Mouse (Mus musculus): ENCODE measurements at regions not wholly inside any gene's neighbourhood (a gene's known extent, or its start where the extent isn't known, plus 50 kb on each side); places are given as distances from the start of the nearest gene placed in this dataset.

DNA sequence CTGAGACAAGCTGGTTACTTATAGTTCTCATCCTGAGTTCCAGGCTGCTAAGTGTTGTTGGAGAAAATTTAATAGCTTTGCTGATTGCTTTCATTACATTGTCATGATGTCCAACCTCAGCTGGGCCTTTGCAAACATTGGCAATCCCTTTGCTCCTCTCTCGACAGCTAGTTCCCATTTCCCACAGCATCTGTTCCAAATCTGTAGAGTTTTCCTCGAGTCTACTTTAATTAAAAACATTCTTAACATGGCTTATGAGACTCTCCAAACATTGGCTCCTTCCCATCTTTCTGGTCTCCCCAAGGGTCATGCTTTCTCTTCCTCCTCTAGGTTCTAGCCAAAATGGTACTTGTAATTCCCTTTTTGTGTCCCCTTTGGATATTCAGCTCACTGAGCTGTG lies 672.6 kb upstream of the Gm8797 start:
- DNase-seq (ENCODE audit: low spot score in 2 of 2): no peak
- intact Hi-C loops (cut with DNase I): no loop called here

DNA sequence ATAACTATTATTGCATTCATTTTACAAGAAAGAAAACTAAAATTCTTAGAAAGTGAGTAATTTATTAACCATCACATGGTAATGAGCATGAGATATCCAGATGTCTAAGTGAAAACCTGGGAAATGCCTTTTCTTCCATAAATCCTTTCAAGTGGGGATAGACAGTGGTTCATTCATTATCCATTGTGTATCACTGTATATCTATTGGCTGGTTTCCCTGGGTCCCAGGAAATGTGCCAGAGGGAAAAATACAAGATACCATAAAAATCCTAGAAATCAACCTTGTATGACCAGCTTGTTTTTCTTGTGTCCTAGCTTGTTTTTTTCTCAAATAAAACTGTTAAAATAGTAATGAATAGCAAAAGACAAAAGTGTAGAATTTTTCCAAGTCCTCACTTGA lies 663.9 kb upstream of the Gm8797 start:
- DNase-seq (ENCODE audit: low spot score in 2 of 2): no peak
- intact Hi-C loops (cut with DNase I): no loop called here

DNA sequence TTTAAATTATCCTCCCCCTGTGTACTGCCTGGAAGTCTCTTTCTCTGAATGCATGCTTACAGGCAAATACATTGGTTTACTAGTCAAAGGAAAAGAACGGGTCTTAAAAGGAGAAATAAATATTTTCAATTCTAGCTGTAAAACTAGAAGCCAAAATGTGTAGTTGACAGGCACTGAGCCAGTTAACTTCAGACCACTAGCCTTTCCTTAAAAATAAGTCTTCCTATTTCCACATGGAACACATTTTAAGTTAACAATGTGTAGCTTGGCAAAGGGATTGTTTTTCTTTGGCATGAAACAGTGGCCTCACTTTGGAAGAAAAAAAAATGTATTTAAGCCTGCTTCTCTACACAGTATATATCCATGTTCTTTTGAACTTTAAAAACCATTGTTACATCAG lies 661.7 kb upstream of the Gm8797 start:
- intact Hi-C loops (cut with DNase I): no loop called here
- no peak for DNase-seq (ENCODE audit: low spot score in 2 of 2)

DNA sequence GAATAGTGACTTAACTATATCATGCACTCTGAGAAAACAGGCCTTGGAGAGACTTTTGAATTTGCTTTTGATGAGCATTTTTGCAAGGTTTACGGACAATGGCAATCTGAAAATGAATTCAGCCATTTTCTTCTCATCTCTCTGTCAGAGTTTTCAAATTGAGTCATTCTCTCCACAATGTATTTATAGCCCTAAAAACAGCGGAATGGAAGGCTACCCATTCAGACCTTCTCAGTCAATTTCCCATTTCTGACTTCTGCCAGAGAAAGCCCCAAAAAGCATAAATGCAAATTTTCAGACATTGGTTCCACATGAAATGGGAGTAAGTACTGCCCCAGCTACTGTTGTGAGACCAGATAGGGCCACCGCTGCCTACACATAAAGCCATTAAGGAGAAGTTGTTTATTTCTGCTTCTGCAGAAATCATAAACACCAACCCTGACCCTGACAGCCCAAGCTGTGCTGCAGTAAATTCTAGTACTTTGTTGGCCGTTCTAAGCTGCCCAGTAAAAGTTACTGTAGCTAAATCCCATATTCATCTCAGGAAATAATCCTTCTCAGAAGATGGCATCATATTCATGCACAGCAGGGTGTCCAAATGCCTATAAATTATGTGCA lies 661.1 kb upstream of the Gm8797 start:
- DNase-seq (ENCODE audit: low spot score in 2 of 2): no peak
- intact Hi-C loops (cut with DNase I): no loop called here

DNA sequence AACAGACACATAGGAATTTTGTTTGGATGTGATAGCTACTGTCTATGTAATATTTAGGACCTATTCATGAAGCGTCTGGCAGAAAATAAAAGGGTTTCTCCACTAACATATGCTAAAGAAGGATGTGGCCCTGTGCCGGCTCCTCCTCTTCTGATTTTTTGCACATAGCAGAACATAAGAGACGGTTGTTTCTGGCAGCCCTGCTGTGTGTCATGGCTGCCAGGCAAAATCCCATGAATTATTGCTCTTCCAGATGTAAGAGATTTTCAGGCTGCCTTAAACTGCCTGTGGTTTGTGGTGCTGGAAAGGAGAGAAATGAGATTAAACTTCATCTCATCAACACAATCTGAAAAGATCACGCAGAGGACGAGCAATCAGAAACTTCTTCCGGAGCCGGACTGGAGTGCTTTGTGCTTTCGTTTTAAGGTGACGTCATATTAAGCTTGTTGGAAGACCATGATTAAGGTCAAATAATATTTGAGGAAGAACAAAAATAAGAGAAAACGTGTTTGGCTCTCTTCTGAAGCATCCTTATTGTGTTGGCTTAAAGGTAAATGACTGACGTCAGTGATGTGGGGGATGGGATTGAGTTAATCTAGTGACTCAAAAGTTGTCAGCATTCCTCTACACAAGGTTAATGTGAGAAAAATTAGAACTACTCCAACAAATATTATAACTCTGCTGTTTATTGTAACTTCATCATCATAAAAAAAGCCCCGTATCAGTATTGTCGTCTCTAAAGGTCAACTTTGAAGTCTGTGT lies 660.3 kb upstream of the Gm8797 start:
- intact Hi-C loops (cut with DNase I): no loop called here

DNA sequence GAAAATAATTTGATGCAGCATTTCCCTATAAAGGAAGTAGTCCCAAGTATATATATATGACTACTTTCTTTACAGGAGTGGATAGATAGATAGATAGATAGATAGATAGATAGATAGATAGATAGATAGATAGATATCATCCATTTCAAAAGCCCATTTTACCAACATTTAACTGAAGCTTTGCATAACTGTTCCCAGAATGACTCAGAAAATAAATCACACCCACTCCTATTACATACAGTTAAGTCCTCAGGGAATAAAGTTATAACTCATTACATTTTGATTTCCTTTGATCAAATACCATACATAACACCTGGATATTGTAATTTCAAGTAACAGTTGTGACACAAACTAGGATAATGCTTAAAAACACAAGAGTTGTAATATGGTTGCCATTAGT lies 659.6 kb upstream of the Gm8797 start:
- DNase-seq (ENCODE audit: low spot score in 2 of 2): no peak
- intact Hi-C loops (cut with DNase I): no loop called here

More for the DNA sequence above, 660.3 kb upstream of the Gm8797 start:
- peak; percentile 1 to 2 for DNase-seq (ENCODE audit: low spot score in 2 of 2)
